Mouse (Mus musculus): Measurements from ENCODE around the gene Zw10.

Gene Zw10

GRCm38 (mm10) chr9:49055333-49056205 is at the start of gene Zw10:
Gene Zw10, plus strand, starts transcription at chr9:49055613.
- peak; percentile 95 for DNase-seq (ENCODE audit: low read depth)

GRCm38 (mm10) chr9:49015824-49016223 is 39.6 kb upstream of the Zw10 start:
- no peak for DNase-seq (ENCODE audit: low read depth)

GRCm38 (mm10) chr9:49021289-49021688 is 34.1 kb upstream of the Zw10 start:
- DNase-seq (ENCODE audit: low read depth), result no peak

GRCm38 (mm10) chr9:49023956-49024355 is 31.5 kb upstream of the Zw10 start:
- no peak for DNase-seq (ENCODE audit: low read depth)

GRCm38 (mm10) chr9:49024529-49024928 is 30.9 kb upstream of the Zw10 start:
- DNase-seq (ENCODE audit: low read depth), result no peak

GRCm38 (mm10) chr9:49034764-49035163 is 20.6 kb upstream of the Zw10 start:
- DNase-seq (ENCODE audit: low read depth), result no peak

- no peak for DNase-seq (ENCODE audit: low read depth)
Measured at GRCm38 (mm10) chr9:49050901-49051300, 4.5 kb upstream of the Zw10 start.

GRCm38 (mm10) chr9:49051349-49051748 is 4.1 kb upstream of the Zw10 start:
- peak; percentile 79 for DNase-seq (ENCODE audit: low read depth)

- no peak for DNase-seq (ENCODE audit: low read depth)
Measured at GRCm38 (mm10) chr9:49054028-49054427, 1.4 kb upstream of the Zw10 start.

GRCm38 (mm10) chr9:49076847-49077246 is 21.4 kb downstream of the Zw10 start:
- no peak for DNase-seq (ENCODE audit: low read depth)

- DNase-seq (ENCODE audit: low read depth), result no peak
Measured at GRCm38 (mm10) chr9:49081107-49081506, 25.7 kb downstream of the Zw10 start, which contains the start of gene Tmprss5. Gene Tmprss5, plus strand, starts transcription at chr9:49081260.

- DNase-seq (ENCODE audit: low read depth), result peak; percentile 38
Measured at GRCm38 (mm10) chr9:49081561-49081960, 26.1 kb downstream of the Zw10 start.

GRCm38 (mm10) chr9:49087317-49087716 is 31.9 kb downstream of the Zw10 start:
- DNase-seq (ENCODE audit: low read depth), result no peak

- DNase-seq (ENCODE audit: low read depth), result no peak
Measured at GRCm38 (mm10) chr9:49098871-49099270, 43.5 kb downstream of the Zw10 start.

- DNase-seq (ENCODE audit: low read depth), result no peak
Measured at GRCm38 (mm10) chr9:49102328-49102727, 46.9 kb downstream of the Zw10 start.

GRCm38 (mm10) chr9:49109101-49109500 is 53.7 kb downstream of the Zw10 start:
- DNase-seq (ENCODE audit: low read depth), result no peak

GRCm38 (mm10) chr9:49110476-49111220 is 55.2 kb downstream of the Zw10 start:
- DNase-seq (ENCODE audit: low read depth), result no peak

GRCm38 (mm10) chr9:49111296-49111695 is 55.9 kb downstream of the Zw10 start:
- no peak for DNase-seq (ENCODE audit: low read depth)

GRCm38 (mm10) chr9:49118271-49118825 is 62.9 kb downstream of the Zw10 start:
- no peak for DNase-seq (ENCODE audit: low read depth)

GRCm38 (mm10) chr9:49119759-49120158 is 64.3 kb downstream of the Zw10 start:
- no peak for DNase-seq (ENCODE audit: low read depth)

GRCm38 (mm10) chr9:49125706-49126105 is 70.3 kb downstream of the Zw10 start:
- no peak for DNase-seq (ENCODE audit: low read depth)
